ENCODE assay signal across 8 mouse cellular contexts in the genomic region with DNA sequence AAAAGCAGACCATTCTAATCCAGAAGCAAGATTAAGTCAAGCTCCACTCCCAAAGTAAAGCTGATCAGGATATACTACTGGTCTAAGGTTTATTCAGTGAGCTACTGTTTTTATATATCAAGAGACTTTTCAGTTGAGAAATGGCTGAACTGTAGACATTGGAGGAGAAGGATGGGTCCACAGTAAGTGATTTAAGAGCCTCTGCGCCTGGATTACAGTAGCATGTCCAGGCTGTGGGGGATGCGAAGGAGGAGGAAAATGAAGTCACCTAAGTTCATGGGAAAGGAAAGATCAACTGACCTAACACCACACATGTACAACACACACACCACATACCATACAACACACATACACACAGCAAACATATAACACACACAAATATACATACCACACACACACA. TPM values are rescaled to one million over a fixed set of nuclear protein-coding genes. Genes with fewer than 3 reads are reported as not detected.
A peak's percentile ranks its signal among the peaks of the same experiment; 100 is the strongest.
DNase-seq lines count a peak whose midpoint lies in the region; ATAC-seq lines count a peak whose summit lies in the region.
"Had no signal": no experiment of that assay in that cellular context is flagged by ENCODE, and none has a peak within 500 bp of the region (broad histone marks: within the 10 kb centered on the region; RNA-seq: fewer than 3 reads in every experiment).

No protein-coding gene starts in this region.

- no peak for DNase-seq in kidney, adult 8-10 months
- DNase-seq in embryonic facial prominence, embryonic 10.5 days (ENCODE audit: low spot score), result no peak
- no peak for DNase-seq in thymus, postnatal 25 days
- no peak for DNase-seq in adrenal gland, adult 2 months
- DNase-seq: kidney, postnatal 14 days had no signal

- no peaks in the 10 kb centered on the region for H3K36me3 ChIP-seq in kidney, embryonic 15.5 days
- no peaks in the 10 kb centered on the region for H3K36me3 ChIP-seq in embryonic facial prominence, embryonic 10.5 days (replicated peaks)
- H3K36me3 ChIP-seq in heart, embryonic 16.5 days (ENCODE audit: control insufficient read depth, insufficient read depth), result no peaks in the 10 kb centered on the region
- H3K36me3 ChIP-seq in midbrain, embryonic 13.5 days, result no peaks in the 10 kb centered on the region

- H3K4me2 ChIP-seq in kidney, embryonic 15.5 days, result peak overlapping the region; percentile 80
- H3K4me2 ChIP-seq in heart, embryonic 16.5 days (ENCODE audit: low read depth, low read length), result peak overlapping the region; percentile 82
- H3K4me2 ChIP-seq in midbrain, embryonic 13.5 days (replicated peaks), result peak overlapping the region; percentile 67; the same call in 1 of the 2 replicates

- peak overlapping the region; percentile 84; the same call in 1 of the 2 replicates for H3K27ac ChIP-seq in kidney, embryonic 15.5 days
- H3K27ac ChIP-seq in embryonic facial prominence, embryonic 10.5 days (replicated peaks), result no peak overlapping the region
- peak overlapping the region; percentile 92 for H3K27ac ChIP-seq in heart, embryonic 16.5 days (ENCODE audit: low read length)
- H3K27ac ChIP-seq in midbrain, embryonic 13.5 days, result no peak overlapping the region

- no peaks in the 10 kb centered on the region for H3K9me3 ChIP-seq in kidney, embryonic 15.5 days (replicated peaks)
- H3K9me3 ChIP-seq in embryonic facial prominence, embryonic 10.5 days, result no peaks in the 10 kb centered on the region
- H3K9me3 ChIP-seq in heart, embryonic 16.5 days (replicated peaks; ENCODE audit: control insufficient read depth, low read length), result no peaks in the 10 kb centered on the region
- no peaks in the 10 kb centered on the region for H3K9me3 ChIP-seq in midbrain, embryonic 13.5 days

- peak overlapping the region; percentile 65 for H3K9ac ChIP-seq in kidney, embryonic 15.5 days
- peak overlapping the region; percentile 86 for H3K9ac ChIP-seq in heart, embryonic 16.5 days (ENCODE audit: low read length)
- H3K9ac ChIP-seq in midbrain, embryonic 13.5 days (replicated peaks), result no peak overlapping the region

- WGBS in kidney, embryonic 15.5 days, result 13% methylated on average over 2 of the region's 2 CpGs
- 77% methylated on average over 2 of the region's 2 CpGs for WGBS in embryonic facial prominence, embryonic 10.5 days
- WGBS in heart, embryonic 16.5 days, result 39% methylated on average over 2 of the region's 2 CpGs
- WGBS in midbrain, embryonic 13.5 days, result 86% methylated on average over 2 of the region's 2 CpGs

- H3K27me3 ChIP-seq in kidney, embryonic 15.5 days, result no peaks in the 10 kb centered on the region
- H3K27me3 ChIP-seq in embryonic facial prominence, embryonic 10.5 days (replicated peaks; ENCODE audit: low read depth, poor library complexity, severe bottlenecking), result 0 out of 2 replicates have a peak, but pooled peaks cover 5% of the 10 kb centered on the region
- no peaks in the 10 kb centered on the region for H3K27me3 ChIP-seq in heart, embryonic 16.5 days (ENCODE audit: control insufficient read depth, insufficient read depth, low read length)
- no peaks in the 10 kb centered on the region for H3K27me3 ChIP-seq in midbrain, embryonic 13.5 days

- H3K4me3 ChIP-seq in kidney, embryonic 15.5 days (replicated peaks), result peak overlapping the region; percentile 61
- peak overlapping the region; percentile 61 for H3K4me3 ChIP-seq in embryonic facial prominence, embryonic 10.5 days
- peak overlapping the region; percentile 62 for H3K4me3 ChIP-seq in heart, embryonic 16.5 days (ENCODE audit: low read length)
- peak overlapping the region; percentile 41; the same call in 1 of the 2 replicates for H3K4me3 ChIP-seq in midbrain, embryonic 13.5 days (replicated peaks)

- peaks cover 38% of the 10 kb centered on the region for H3K4me1 ChIP-seq in kidney, embryonic 15.5 days
- peaks cover 32% of the 10 kb centered on the region for H3K4me1 ChIP-seq in embryonic facial prominence, embryonic 10.5 days
- peaks cover 48% of the 10 kb centered on the region for H3K4me1 ChIP-seq in heart, embryonic 16.5 days (ENCODE audit: control insufficient read depth, insufficient read depth, low read length)
- H3K4me1 ChIP-seq in midbrain, embryonic 13.5 days (replicated peaks), result peaks cover 14% of the 10 kb centered on the region

- ATAC-seq in kidney, embryonic 15.5 days (replicated peaks; ENCODE audit: low FRiP score), result peak; percentile 33; the same call in 1 of the 2 replicates
- no peak for ATAC-seq in heart, embryonic 16.5 days (replicated peaks; ENCODE audit: extremely low read depth, insufficient read depth, low FRiP score)
- ATAC-seq in midbrain, embryonic 13.5 days, result no peak

RNA-seq across cellular contexts. Expression of gene Lama4, which starts 1.3 kb away (rescaled TPM):
- polyA plus RNA-seq in kidney, embryonic 15.5 days (2015; fragmentation: Nextera tagmentation; extraction: Ambion mirVana), result 67.0 and 73.9 TPM in 2 replicates
- polyA plus RNA-seq in embryonic facial prominence, embryonic 10.5 days (2016; fragmentation: Nextera tagmentation; extraction: Ambion mirVana), result 19.9 and 25.3 TPM in 2 replicates
- 105 and 126 TPM in 2 replicates for polyA plus RNA-seq in heart, embryonic 16.5 days (2015; fragmentation: Nextera tagmentation; extraction: Ambion mirVana)
- polyA plus RNA-seq in midbrain, embryonic 13.5 days (2015; fragmentation: Nextera tagmentation; extraction: Ambion mirVana), result 15.0 and 15.7 TPM in 2 replicates
- 10 to 100 TPM; 38.9 to 51.2 TPM for total RNA-seq in adrenal gland, adult 2 months (2021)
- polyA plus RNA-seq in adrenal gland, adult 2 months (2012; rRNA removed), result 30.2 and 38.6 TPM in 2 replicates

Comparison
In these comparisons a context has a peak if more than half of its experiments do, and no peak if none do; other contexts are left out.
1. H3K27ac ChIP-seq: peak in kidney, embryonic 15.5 days (single experiment) and heart, embryonic 16.5 days (single experiment); none in embryonic facial prominence, embryonic 10.5 days (single experiment) and midbrain, embryonic 13.5 days (single experiment).
2. Peak in every context shown above with its lines, with median percentiles within 50 percentile points of each other: H3K4me2 ChIP-seq and H3K4me3 ChIP-seq.